Mouse (Mus musculus) gonadal fat pad, adult 2 months (tissue): ENCODE results near the gene Nasp. TPM values are rescaled to one million over a fixed set of nuclear protein-coding genes. Genes with fewer than 3 reads are reported as not detected.
"Not testable (repeated sequence)": the region's sequence is repeated elsewhere in the genome, so short reads cannot be mapped to it uniquely, and the experiment has no call there.

ENCODE experiments used
- DNase-seq: peaks from one replicate; pipeline ENCODE4 v3.0.0-alpha.2; 2012; ENCODE audit warnings: low read depth
- polyA plus RNA-seq: library from polyadenylated mRNA; depleted of rRNA; stranded (reverse); fragments of >200 nt; gene quantifications from 2 replicates; pipeline ENCODE4 v1.2.3, GENCODE M21; 2012; rRNA removed

Nasp gene
- 3.8 and 4.4 TPM in 2 replicates for polyA plus RNA-seq

DNA sequence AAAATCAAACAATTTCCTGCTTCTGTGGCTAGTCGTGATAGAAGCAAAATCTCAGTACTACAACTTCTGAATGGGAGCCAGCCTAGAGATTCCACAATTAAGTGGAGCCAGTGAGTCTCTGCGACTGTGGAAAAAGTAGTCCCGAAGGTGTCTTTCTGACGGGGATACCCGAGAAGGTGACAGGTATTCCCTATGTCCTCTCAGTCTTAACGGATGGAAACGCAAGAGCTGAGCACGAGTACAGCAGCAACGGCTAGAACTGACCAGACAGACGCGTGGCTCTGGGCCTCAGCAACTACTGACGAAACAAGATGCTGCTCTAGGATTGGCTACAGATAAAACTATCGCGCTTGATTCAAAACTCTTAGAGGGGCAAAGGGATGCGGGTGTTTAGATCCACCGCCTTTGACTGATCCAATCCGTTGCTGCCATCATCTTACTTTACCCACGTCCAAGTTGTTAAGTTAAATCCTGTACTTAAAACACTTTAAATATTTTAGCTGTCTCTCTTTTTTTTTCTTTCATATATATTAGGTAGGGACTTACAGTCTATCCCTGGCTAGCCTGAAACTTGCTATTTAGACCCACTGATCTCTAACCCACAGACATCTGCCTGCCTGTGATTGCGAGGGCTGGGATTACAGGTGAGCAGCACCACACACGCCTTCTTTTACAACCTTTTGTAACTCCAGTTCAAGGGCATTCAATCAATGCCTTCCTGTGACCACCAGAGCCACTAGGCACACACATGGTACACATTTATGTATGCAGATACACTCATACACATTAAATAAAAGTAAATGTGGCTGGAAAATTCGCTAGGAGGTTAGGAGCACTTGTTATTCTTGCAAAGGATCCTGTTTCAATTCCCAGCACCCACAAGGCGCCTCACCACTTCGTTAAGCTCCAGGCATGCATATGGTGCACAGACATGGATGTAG, at the start of gene Nasp:
Nasp (minus strand) TSS at position 220 of the 941 bp plus-strand sequence.
- peak; percentile 45 for DNase-seq

DNA sequence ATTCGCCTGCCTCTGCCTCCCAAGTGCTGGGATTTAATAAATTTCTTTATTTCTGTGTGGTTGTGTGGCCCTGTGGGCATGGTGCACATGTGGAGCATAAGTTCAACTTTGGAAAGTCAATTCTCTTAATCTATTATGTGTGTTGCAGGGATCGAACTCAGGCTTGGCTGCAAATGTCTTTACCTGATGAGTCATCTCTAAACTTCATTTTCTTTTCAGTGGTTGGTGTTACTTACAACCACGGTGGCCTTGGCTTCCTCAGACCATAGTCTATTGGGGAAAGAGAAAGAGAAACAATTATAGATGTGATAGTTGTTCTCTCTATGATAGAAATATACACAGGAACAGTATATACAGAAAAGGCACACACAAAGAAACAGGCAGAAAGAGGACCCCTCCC, 48.3 kb upstream of the Nasp start:
- no peak for DNase-seq

DNA sequence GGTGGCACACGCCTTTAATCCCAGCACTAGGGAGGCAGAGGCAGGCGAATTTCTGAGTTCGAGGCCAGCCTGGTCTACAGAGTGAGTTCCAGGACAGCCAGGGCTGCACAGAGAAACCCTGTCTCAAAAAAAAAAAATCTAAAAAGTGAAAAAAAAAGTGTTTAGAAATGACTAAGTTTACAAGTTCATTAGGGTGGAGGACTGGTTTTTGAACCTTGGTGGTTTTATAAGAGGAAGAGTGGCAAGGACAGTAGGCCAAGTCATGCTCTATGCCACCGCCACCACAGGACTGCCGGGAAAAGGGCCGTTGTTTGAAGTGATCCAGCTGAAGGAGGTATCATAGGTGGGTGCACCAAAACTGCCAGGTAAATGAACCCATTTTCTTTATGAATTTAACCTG, 47.0 kb upstream of the Nasp start:
- DNase-seq, result not testable (repeated sequence)

DNA sequence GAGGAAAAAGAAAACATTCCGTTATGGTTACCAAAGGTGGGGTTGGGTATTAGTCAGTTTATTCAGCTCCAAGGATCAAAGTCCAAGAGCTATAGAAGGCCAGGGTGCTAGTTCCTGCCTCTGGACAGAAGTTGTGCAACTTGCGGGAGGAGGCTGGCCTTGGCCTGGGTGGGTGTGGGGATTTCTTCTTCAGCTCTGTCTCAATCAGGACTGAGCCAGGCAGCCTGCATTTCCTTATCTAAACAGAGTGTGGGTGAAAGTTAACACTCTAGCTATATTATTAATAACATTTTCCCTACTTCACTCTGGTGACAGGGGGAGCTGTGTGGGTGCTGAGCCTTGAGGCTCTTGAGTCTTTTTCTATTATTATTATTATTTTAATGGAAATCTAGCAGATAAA, 45.0 kb upstream of the Nasp start:
- DNase-seq, result no peak

DNA sequence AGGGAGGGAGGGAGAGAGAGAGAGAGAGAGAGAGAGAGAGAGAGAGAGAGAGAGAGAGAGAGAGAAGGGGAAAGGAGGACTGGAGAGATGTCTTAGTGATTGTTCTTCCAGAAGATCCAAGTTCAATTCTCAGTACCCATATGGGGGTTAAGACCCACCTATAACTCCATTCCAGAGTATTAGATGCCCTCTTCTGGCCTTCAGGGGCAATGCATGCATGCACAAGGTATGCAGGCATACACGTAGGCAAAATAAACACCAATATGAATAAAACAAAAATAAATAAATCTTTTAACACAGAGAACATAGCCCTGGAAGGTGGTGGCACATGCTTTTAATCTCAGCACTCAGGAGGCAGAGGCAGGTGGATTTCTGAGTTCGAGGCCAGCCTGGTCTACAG, 41.5 kb upstream of the Nasp start:
- DNase-seq, result no peak

DNA sequence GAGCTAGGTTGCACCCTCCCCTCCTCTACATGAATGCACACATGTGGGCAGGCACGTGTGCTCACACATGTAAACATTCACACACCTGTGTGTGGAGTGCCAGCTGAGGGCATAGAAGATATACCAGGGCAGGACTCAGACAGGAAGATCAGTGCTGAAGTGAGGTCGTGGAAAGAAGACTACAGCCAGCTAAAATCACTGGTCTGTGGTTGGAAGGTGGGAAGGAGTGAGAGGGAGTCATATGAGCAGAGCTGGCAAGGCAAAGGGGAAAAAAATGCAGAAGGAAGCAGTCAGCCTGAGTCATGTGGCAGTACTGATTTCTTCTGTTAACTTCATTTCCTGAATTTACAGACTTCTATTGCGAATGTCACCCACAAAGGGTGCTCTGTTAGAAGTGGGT, 40.4 kb upstream of the Nasp start:
- no peak for DNase-seq

DNA sequence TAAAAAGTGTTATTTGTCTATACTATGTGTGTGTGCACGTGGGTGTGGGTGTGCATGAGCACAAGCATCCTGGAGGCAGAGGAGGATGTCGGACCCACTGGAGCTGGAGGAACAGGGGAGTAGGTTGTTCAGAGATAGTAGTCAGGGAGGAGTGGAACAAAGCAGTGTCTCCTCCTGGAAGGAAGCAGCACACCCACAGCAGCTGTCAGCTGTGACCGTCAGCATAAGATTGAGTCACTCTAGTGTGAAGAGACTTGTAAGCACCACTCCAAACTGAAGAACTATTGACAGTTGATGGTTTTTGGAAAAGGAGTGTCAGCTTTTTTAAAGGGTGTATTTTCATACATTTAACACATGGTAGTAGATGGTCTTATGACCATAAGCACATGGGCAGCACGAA, 38.9 kb upstream of the Nasp start:
- no peak for DNase-seq

DNA sequence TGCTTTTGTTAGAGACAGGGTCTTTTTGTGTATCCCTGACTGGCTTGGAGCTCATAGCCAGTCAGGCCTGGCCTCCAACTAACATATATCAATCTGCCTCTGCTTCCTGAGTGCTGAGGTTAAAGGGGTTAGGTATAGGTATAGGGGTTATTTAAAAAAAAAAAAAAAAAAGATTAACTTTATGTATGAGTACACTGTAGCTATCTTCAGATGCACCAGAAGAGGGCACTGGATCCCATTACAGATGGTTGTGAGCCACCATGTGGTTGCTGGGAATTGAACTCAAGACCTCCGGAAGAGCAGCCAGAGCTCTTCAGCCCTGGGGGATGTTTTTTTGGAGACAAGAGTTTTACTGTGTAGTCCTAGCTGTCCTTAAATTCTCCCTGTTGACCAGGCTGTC, 34.3 kb upstream of the Nasp start:
- no peak for DNase-seq

DNA sequence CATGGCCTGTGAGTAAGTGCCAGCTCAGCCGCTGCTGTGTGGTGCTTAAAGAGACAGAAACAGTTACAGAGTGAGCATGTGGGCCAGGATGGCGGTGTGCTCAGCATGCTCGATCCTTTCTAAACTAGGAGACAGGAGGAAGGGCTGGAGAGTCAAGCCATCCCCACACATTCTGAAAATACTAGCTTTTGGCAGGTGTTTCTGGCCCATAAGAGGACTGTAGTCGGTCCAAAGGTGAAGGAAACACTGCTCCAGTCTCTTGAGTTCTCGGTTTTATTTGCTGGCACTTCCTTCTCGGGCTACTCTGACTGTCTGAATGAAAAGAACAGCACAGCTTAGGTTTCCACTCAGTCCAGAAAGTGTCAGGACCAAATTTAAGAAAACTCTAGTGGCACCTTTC, 33.1 kb upstream of the Nasp start:
- DNase-seq, result no peak

DNA sequence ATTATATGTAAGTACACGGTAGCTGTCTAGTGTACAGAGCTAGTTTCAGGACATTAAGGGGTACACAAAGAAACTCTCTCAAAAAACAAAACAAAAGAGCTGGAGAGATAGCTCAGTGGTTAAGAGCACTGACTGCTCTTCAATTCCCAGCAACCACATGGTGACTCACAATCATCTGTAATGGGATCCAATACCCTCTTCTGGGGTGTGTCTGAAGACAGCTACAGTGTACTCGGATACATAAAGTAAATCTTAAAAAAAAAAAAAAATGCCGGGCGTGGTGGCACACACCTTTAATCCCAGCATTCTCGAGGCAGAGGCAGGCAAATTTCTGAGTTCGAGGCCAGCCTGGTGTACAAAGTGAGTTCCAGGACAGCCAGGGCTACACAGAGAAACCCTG, 32.2 kb upstream of the Nasp start:
- DNase-seq, result not testable (repeated sequence)

DNA sequence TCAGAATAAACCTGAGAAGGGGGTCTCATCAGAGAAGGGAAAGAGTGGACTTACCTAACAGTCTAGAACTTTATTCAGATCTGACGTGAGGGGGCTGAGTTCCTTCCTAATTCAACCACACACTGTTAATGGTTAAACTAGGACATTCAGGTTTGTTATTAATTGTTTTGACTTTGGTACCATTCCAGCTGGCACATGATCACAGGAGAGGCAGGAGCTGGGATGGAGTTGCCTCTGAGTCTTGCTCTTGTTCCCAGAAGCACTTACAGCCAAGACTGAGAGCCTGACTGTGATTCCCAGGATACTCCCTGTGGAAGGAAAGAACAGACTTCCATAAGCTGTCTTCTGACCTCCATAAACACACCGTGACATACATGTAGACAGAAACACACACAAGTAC, 31.7 kb upstream of the Nasp start:
- no peak for DNase-seq

DNA sequence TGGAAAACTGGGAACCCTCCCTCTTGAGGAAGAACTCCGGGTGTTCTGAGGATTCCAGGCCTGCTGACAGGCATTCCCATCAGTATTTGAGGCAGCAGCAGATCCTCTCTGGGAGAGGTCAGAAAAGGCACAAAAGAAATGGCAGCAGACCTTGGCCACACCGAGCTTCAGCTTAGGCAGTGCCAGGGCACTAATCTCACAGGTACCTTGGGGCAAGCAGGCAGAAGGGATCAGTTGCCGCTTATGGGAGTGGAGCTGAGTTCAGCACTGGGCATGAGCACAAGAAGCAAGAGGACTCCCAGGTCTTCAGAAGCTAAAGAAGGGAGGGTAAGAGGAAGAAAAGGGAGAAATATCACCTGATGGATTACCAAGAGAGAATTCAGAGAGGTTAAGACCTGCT, 30.2 kb upstream of the Nasp start:
- no peak for DNase-seq

DNA sequence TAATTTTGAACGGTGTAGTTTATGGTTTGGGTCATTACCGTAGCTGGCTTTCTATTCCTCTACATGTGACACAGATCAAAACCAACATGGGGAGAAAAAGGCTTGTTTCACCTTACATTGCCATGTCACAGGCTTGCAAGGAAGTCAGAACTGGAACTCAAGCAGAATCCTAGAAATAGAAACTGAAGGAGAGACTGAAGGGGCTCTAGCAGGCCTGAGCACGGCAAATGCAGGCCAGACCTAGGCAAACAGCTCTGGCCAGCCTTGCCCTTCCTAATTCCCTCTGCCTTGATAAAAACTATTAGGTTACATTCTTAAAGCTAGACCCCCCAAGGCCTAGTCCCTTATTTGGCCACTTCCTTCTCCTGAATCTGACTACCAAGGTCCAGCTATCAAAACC, 27.9 kb upstream of the Nasp start:
- DNase-seq, result no peak

DNA sequence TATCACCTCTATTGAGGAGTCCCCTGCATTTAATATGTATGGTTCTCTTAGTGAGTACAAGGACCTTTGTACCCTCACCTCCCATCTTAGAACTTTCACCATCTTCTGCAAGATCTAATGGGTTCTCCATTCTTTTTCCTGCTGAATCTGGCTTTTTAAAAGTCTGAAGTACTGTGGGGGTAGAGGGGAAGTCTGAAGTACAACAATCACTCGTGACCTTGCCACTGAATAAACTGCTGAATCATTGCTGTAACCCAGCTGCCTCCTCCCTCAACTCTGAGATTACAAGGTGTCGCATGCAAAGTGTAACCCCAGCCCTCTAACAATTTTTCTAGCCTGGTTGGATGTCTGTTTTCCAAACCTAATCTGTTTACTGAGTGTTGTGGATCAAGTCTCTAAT, 27.4 kb upstream of the Nasp start:
- DNase-seq, result no peak

DNA sequence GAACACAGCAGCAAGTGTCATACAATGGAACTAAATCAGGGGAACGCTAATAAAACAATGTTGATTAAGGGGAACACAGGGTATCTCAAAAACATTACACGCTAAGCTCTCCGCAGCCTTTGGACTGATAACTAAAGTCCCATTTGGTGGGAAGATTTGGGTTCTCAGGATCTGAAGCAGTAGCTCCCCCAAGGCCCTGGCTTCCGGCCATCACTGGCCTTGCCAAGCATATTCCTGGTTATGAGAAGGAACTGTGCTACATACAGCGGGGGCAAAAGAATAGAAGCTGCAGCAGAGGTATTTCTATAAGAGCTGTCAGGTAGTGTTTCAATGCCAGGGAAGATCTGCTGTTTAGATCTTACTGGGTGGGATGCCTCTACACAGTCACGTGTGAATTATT, 25.5 kb upstream of the Nasp start:
- DNase-seq, result no peak

DNA sequence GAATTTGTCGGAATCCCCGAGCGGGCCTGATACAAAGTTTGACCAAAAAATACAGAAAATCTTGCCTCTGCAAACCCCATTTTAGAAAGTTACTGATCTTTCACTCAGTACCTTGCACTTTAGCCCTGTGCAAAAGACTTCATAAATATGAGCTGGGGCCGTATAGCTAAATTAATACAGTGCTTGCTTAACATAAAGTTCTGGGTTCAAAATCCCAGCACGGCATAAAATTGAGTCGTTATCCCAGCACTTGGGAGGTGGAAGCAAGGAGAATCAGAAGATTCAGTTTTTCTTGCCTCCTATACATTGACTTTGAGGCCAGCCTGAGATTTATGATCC, 24.0 kb upstream of the Nasp start:
- no peak for DNase-seq

DNA sequence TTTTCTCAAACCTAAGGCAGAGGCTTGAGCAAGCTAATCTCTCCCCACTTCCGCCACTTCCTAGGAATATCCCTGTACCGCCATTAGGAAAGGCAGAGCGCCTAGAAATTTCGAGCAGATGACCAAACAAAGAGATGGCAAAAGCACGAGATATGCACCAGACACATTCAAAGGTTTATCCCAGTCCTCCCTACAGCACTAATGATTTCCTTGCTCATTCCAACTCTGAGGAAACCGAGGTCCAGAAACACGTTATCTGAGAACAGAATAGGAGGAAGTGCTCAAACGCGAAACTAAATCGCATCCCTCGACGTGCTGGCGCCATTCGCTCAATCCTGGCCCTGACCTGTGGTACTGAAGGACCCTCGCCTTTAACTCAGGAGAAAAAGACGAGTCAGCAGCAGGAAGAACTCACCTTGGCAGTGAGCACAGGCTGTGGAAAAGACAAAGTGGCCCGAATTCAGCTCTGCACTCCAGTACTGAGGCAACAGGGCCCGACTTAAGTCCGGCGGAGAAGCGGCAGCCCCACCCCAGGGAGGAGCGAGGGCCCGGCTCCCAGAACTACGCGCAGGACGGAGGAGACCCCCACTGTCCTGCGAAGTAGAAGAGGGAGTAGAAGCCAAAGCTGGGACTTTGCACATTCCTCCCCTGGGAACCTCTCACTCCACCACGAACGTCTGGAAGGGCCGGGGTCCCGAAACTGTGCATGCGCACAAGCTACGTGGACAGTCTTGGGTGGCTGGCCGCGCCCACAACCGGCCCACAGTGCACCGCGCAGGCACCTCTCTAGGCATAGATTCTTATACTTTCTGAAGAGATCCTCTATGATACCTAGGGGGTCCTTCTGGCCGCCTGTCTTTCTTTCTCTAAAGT, 23.4 kb upstream of the Nasp start, which contains the start of gene Akr1a1:
Akr1a1 (minus strand) TSS at position 757 of the 873 bp plus-strand sequence.
- DNase-seq, result no peak

DNA sequence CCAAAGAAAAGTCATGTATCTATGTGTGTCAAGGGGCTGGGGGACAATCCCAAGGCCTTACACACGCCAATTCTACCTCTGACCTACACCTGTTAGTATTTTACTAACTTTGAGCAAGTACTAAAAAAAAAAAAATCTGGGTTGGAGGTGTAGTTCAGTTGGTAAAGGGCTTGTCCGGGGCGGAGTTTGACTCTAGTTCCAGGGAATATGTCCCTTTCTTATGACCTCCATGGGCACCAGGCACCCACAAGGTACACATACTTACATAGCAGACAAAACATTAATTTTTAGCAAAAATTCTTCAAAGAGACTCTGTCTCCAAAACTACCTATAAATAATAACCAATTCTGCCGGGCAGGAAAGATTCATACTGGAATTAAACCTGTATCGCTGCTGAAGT, 22.6 kb upstream of the Nasp start:
- no peak for DNase-seq

DNA sequence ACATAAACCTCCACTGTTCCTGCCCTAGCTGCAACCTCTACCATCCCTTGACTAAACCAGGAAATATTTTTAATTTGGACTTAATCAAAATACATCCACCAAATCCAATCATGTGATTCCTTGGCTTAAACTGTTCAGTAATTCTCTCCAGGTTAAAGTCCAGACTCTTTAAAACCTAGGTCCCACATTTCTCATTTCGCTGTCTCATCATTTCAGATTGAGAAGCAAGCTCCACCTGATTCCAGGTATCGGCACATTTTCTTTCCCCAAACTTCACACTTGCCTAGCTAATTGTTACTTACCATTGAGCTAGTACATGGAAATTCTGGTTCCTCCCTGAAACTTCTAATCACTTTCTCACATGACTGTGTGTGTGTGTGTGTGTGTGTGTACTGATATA, 21.7 kb upstream of the Nasp start:
- no peak for DNase-seq

DNA sequence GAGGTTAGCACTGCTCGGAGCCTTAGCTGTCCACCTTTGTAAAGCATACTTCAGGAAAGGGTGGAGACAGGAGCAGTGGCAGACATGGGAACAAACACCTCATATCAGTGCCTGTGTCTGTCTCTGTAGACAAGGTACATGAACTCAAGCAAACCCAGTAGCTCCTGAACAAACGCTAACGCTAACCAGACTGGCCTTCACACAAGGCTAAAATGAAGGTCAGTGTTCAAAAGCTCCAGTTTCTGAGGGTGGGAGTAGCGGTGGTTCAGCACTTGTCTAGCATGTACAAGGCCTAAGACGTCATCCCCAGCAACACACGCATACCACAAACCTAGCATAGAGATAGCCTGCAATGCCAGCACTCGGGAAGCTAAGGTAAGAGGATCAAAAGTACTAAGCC, 17.9 kb upstream of the Nasp start:
- no peak for DNase-seq

DNA sequence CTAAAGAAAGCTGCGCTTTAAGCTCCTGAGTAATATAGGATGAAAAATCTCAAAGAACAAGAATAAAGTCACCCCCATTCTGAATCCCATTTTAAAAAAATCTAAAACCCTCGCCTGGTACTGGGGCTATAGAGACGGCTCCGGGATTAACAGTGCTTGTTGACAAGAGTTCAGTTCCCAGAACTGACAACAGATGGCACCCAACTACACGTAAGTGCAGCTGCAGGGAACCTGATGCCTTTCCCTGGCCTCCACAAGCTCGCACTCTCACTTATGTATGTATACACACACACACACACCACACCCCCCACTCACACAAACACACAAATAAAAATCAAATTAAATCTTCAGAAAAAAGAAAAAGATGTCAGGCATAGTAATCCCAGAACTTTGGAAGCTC, 16.6 kb upstream of the Nasp start:
- no peak for DNase-seq

DNA sequence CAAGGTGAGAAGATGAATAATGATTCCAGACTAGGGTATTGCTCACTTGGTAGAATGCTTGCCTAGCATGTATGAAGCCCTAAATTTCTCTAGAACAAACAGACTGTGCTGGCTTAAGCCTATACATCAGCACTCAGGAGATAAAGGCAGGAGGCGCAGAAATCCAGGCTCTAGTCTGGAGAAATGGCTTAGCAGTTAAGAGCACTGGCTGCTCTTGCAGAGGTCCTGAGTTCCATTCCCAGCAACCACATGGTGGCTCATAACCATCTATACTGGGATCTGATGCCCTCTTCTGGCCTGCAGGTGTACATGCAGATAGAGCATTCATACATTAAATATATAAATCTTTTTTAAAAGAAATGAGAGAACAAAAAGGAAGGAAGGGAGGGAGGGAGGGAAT, 14.3 kb upstream of the Nasp start:
- DNase-seq, result no peak

DNA sequence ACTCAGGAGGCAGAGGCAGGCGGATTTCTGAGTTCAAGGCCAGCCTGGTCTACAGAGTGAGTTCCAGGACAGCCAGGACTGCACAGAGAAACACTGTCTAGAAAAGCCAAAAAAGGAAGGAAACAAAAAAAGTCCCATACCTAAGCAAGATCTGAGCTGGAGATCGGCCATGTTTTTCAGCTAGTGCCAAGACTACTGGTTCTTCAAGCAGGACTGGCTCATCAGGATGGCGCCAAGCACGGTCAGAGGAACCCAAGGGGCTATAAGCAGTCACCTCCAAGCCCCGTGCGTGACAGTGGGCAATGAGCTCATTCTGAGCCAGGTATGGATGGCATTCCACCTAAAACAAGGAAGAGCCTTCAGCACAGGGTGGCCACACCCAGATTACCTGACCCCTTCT, 11.1 kb upstream of the Nasp start:
- DNase-seq, result no peak
